Mouse (Mus musculus): ENCODE data around the gene Ddhd1. TPM values are rescaled to one million over a fixed set of nuclear protein-coding genes. Genes with fewer than 3 reads are reported as not detected.

Gene Ddhd1
- polyA plus RNA-seq, 1 experiment, result 21.5 TPM

Other genes with a start within 250 kb of the Ddhd1 start
- gene Fermt2, start 128.0 kb downstream of the Ddhd1 start, polyA plus RNA-seq (2012; rRNA removed), result 301 and 304 TPM in 2 replicates